Mouse (Mus musculus) CD8-positive naive resting alpha-beta T cell, adult 57 days (primary cell): ENCODE data around the gene Ccdc47. TPM values are rescaled to one million over a fixed set of nuclear protein-coding genes. Genes with fewer than 3 reads are reported as not detected.

Source experiments
- total RNA-seq: library from RNA; stranded (reverse); gene quantifications from one replicate; pipeline ENCODE4 v1.2.4, GENCODE M21; 2023

The Ccdc47 gene
- total RNA-seq: 39.7 TPM

GRCm38 (mm10) chr11:106215927-106216729 is at the start of gene Ccdc47:
Ccdc47 (minus strand) TSS chr11:106216344.

GRCm38 (mm10) chr11:106255685-106256451 is 39.7 kb upstream of the Ccdc47 start, which contains the start of the genes Ftsj3 and Psmc5:
Ftsj3 (minus strand) TSS chr11:106256079.
Psmc5 (plus strand) TSS chr11:106256154.

GRCm38 (mm10) chr11:106216730-106217490 is 766 bp upstream of the Ccdc47 start, which contains the start of gene Ddx42:
Ddx42 (plus strand) TSS chr11:106216926.

GRCm38 (mm10) chr11:106202123-106202465 is 14.1 kb downstream of the Ccdc47 start, which contains the start of gene Strada:
Strada (minus strand) TSS chr11:106202168.

GRCm38 (mm10) chr11:106160841-106161721 is 55.1 kb downstream of the Ccdc47 start, which contains the start of the genes Gm10840 and Limd2:
Gm10840 (plus strand) TSS chr11:106160850.
Limd2 (minus strand) TSS chr11:106160860.

Other genes with a start within 250 kb of the Ccdc47 start
- 0.77 TPM for gene Ace, start 248.4 kb downstream of the Ccdc47 start, total RNA-seq
- gene Ace3, start 221.7 kb downstream of the Ccdc47 start, total RNA-seq: not detected
- gene Kcnh6, start 208.2 kb downstream of the Ccdc47 start, total RNA-seq: 0.31 TPM
- 66.9 TPM for gene Dcaf7, start 179.5 kb downstream of the Ccdc47 start, total RNA-seq
- 10.0 TPM for gene Taco1, start 150.3 kb downstream of the Ccdc47 start, total RNA-seq
- gene Map3k3, start 131.7 kb downstream of the Ccdc47 start, total RNA-seq: 158 TPM
- gene Gm10840, start 55.5 kb downstream of the Ccdc47 start, total RNA-seq: 9.2 TPM
- 807 TPM for gene Limd2, start 55.5 kb downstream of the Ccdc47 start, total RNA-seq
- gene Strada, start 14.2 kb downstream of the Ccdc47 start, total RNA-seq: 32.0 TPM
- 84.4 TPM for gene Ddx42, start 582 bp upstream of the Ccdc47 start, total RNA-seq
- 91.9 TPM for gene Ftsj3, start 39.7 kb upstream of the Ccdc47 start, total RNA-seq
- 46.1 TPM for gene Psmc5, start 39.8 kb upstream of the Ccdc47 start, total RNA-seq
- gene Smarcd2, start 56.6 kb upstream of the Ccdc47 start, total RNA-seq: 97.8 TPM
- gene Tcam1, start 60.3 kb upstream of the Ccdc47 start, total RNA-seq: not detected
- not detected for gene Gh, start 85.5 kb upstream of the Ccdc47 start, total RNA-seq
- gene Cd79b, start 98.4 kb upstream of the Ccdc47 start, total RNA-seq: 87.3 TPM
- gene Scn4a, start 136.9 kb upstream of the Ccdc47 start, total RNA-seq: 1.1 TPM
- not detected for gene Prr29, start 149.1 kb upstream of the Ccdc47 start, total RNA-seq
- gene Icam2, start 171.7 kb upstream of the Ccdc47 start, total RNA-seq: 74.2 TPM